Mouse (Mus musculus): Measurements from ENCODE around the gene Aars. TPM values are rescaled to one million over a fixed set of nuclear protein-coding genes. Genes with fewer than 3 reads are reported as not detected.
"Not testable (repeated sequence)": the region's sequence is repeated elsewhere in the genome, so short reads cannot be mapped to it uniquely, and the experiment has no call there.

Gene Aars
- polyA plus RNA-seq, 1 experiment from 2014 or later = 76.2 TPM

GRCm38 (mm10) chr8:111091706-111092105, 58.8 kb downstream of the Aars start:
- H3K36me3 ChIP-seq = no peaks in the 10 kb centered on the region
- DNase-seq (ENCODE audit: low spot score) = no peak
- peaks cover 19% of the 10 kb centered on the region for H3K4me1 ChIP-seq (replicated peaks)
- no peaks in the 10 kb centered on the region for H3K27me3 ChIP-seq (ENCODE audit: insufficient read depth, poor library complexity, severe bottlenecking)
- H3K9me3 ChIP-seq = no peaks in the 10 kb centered on the region
- no peak overlapping the region for H3K4me3 ChIP-seq
- 85% methylated on average over 7 of the region's 7 CpGs for WGBS
- no peak overlapping the region for H3K27ac ChIP-seq

DNA sequence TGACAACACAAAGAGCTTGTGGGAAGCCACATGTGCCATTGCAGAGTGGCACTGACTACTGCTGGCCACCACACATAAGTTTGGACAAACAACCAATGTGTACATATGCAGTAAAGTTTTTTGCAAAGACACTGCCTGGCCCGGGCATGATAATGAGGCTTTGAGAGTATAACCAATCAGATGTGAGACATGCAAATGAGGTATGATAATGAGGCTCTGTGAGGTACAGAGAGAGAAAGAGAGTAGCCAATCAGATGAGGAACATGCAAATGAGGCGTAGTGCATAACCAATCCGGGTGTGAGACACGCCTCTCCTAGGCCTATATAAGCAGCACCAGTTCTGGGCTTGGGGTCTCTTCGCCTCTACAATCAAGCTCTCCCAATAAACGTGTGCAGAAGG, 59.4 kb downstream of the Aars start, which contains the start of gene Clec18a:
Gene Clec18a, minus strand, starts transcription at position 101 of the 400 bp plus-strand sequence.
- not testable (repeated sequence) for H3K27ac ChIP-seq; DNase-seq (ENCODE audit: low spot score); H3K27me3 ChIP-seq (ENCODE audit: insufficient read depth, poor library complexity, severe bottlenecking); H3K9me3 ChIP-seq; H3K4me3 ChIP-seq; H3K36me3 ChIP-seq
- WGBS = 90% methylated on average over 6 of the region's 6 CpGs
- peaks cover 19% of the 10 kb centered on the region for H3K4me1 ChIP-seq (replicated peaks)

DNA sequence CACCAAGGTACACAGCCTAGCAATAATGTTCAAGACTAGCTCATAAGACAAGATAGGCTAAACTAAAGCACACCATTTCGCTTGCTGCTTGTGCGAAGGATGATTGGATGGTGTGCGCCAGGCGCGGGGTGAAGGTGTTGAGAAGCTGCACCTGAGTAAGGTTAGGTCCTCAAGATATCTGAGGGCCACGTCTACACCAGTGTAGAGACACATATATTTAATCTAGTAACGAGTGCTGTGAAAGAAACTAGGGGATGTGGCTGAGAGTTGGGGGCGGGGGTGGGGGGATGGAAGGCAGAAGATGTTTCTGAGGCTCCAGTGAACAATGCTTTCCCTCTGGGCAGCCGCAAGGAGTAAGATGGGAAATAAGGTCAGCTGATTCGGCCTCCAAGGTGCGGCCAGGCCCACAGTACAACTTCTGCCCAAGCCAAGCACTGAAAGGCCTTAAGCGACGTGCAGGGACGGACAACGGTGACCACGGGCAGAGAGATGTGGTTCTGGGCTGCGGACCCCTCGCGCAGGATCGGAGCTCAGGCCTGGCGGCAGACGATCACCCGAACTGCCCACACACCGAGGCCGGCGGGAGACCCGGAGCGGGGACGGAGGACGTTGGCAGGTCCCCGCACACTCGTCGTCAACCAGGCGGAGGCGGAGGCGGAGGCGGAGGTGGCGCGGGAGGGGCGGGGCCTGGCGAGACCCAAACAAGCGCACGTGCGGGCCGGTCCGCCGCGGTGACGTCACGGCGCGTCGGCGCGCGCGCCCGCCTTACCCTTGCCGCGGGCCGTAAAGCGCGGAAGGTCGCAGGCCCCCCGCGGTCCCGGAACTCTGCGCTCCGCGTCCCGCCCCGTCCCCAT, 61.1 kb downstream of the Aars start, which contains the start of gene Pdpr:
Gene Pdpr, plus strand, starts transcription at position 766 of the 854 bp plus-strand sequence.
- Histone ChIP-seq H3K9me3 (no peaks in the 10 kb centered on the region), H3K27ac (peak within 1 kb of the TSS; percentile 81), H3K4me1 (replicated peaks) (peaks cover 19% of the 10 kb centered on the region), H3K4me3 (peak within 1 kb of the TSS; percentile 68), H3K36me3 (no peaks in the 10 kb centered on the region), H3K27me3 (ENCODE audit: insufficient read depth, poor library complexity, severe bottlenecking) (no peaks in the 10 kb centered on the region)
- WGBS = 5% methylated on average over 71 of the region's 72 CpGs
- peak; percentile 90 for DNase-seq (ENCODE audit: low spot score)

DNA sequence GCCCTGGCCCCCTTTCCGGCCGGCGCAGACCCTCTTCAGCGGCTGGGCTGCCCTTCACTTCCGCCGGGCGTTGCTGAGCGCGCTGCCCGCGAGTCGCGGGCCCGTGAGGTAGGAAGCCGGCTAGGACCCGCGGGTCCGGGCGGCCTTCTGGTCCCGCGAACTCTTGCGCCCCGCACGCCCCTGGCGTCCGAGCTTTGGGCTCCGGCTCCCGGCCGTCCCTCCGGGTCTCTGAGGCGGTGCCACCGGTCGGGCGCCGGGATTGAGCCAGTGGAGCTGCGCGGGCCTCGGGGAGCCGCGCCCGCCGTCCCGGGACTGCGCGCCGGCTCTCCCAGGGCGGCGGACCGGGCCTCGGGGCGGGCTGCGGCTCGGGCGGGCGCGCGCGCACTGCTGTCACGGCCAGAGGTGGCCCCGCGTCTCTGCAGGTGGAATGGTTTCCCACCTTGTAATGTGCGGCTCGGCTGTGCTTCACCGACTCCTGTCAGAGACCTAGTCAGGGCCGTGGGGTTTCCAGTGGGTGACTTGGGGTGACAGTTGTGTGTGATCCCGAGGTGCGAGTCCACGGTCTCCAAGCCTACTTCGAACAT, 61.9 kb downstream of the Aars start:
- Histone ChIP-seq H3K27ac (peak overlapping the region; percentile 81), H3K4me1 (replicated peaks) (peaks cover 19% of the 10 kb centered on the region), H3K4me3 (peak overlapping the region; percentile 68)
- WGBS = under 1% methylated on average over 68 of the region's 69 CpGs
- H3K27me3 ChIP-seq (ENCODE audit: insufficient read depth, poor library complexity, severe bottlenecking); H3K9me3 ChIP-seq; H3K36me3 ChIP-seq: not testable (repeated sequence)
- DNase-seq (ENCODE audit: low spot score) = peak; percentile 32

Other genes starting within 250 kb of the Aars start
- 0.37 TPM in 1 of 2 replicates, not detected in the other for gene Il34, start 227.2 kb upstream of the Aars start, polyA plus RNA-seq (2016; fragmentation: Nextera tagmentation; extraction: Ambion mirVana)
- 70.0 and 75.6 TPM in 2 replicates for gene Cog4, start 186.5 kb upstream of the Aars start, polyA plus RNA-seq (2016; fragmentation: Nextera tagmentation; extraction: Ambion mirVana)
- gene Sf3b3, start 186.4 kb upstream of the Aars start, polyA plus RNA-seq (2016; fragmentation: Nextera tagmentation; extraction: Ambion mirVana) = 185 and 217 TPM in 2 replicates
- gene Fuk, start 130.7 kb upstream of the Aars start, polyA plus RNA-seq (2016; fragmentation: Nextera tagmentation; extraction: Ambion mirVana) = 11.3 and 12.4 TPM in 2 replicates
- 27.0 and 27.1 TPM in 2 replicates for gene St3gal2, start 113.2 kb upstream of the Aars start, polyA plus RNA-seq (2016; fragmentation: Nextera tagmentation; extraction: Ambion mirVana)
- gene Ddx19a, start 35.3 kb upstream of the Aars start, polyA plus RNA-seq (2016; fragmentation: Nextera tagmentation; extraction: Ambion mirVana) = 22.2 and 25.2 TPM in 2 replicates
- gene Ddx19b, start 1.4 kb upstream of the Aars start, polyA plus RNA-seq (2016; fragmentation: Nextera tagmentation; extraction: Ambion mirVana) = 8.0 and 10.7 TPM in 2 replicates
- 17.0 and 17.4 TPM in 2 replicates for gene Exosc6, start 23.2 kb downstream of the Aars start, polyA plus RNA-seq (2016; fragmentation: Nextera tagmentation; extraction: Ambion mirVana)
- 1.3 and 1.5 TPM in 2 replicates for gene Clec18a, start 59.3 kb downstream of the Aars start, polyA plus RNA-seq (2016; fragmentation: Nextera tagmentation; extraction: Ambion mirVana)
- gene Pdpr, start 61.5 kb downstream of the Aars start, polyA plus RNA-seq (2016; fragmentation: Nextera tagmentation; extraction: Ambion mirVana) = 10.4 and 10.8 TPM in 2 replicates
- gene Glg1, start 226.1 kb downstream of the Aars start, polyA plus RNA-seq (2016; fragmentation: Nextera tagmentation; extraction: Ambion mirVana) = 62.3 and 64.5 TPM in 2 replicates